Mouse (Mus musculus) lung, adult 2 months (tissue): Measurements from ENCODE around the gene Ffar2. TPM values are rescaled to one million over a fixed set of nuclear protein-coding genes. Genes with fewer than 3 reads are reported as not detected.

Experiments used
- DNase-seq: peaks from one replicate; pipeline ENCODE4 v3.0.0; 2022
- H3K4me1 ChIP-seq: fragments of 200-500 bp; 2 replicates; pipeline ENCODE4 v1.6.1; 2011; ENCODE audit warnings: low read length; ENCODE audit not compliant: control insufficient read depth, insufficient read depth
- H3K4me3 ChIP-seq: fragments of 200-500 bp; replicated peaks from 2 replicates; pipeline ENCODE3; 2011; ENCODE audit warnings: low read depth, mild to moderate bottlenecking, control low read depth, low read length; ENCODE audit errors: extremely low read depth
- CTCF ChIP-seq: fragments of 200-500 bp; IDR thresholded peaks from 2 replicates; pipeline ENCODE4 v1.5.1; 2011; ENCODE audit warnings: mild to moderate bottlenecking, low read length, control low read depth; ENCODE audit not compliant: insufficient read depth
- POLR2A ChIP-seq: fragments of 200-500 bp; IDR thresholded peaks from 2 replicates; pipeline ENCODE4 v1.6.1; 2011; ENCODE audit warnings: low read depth, mild to moderate bottlenecking, control low read depth, low read length, borderline replicate concordance; ENCODE audit errors: extremely low read depth
- WGBS: fragments of 180-500 bp; shearing (Covaris S2); methylation state at CpG from one replicate; pipeline ENCODE4 v1.1.7; 2018; 5-methylcytosine and 5-hydroxymethylcytosine counted together
- polyA plus RNA-seq: library from polyadenylated mRNA; depleted of rRNA; stranded (reverse); fragments of >200 nt; gene quantifications from 2 replicates; pipeline ENCODE4 v1.2.3, GENCODE M21; 2012

The Ffar2 gene
- polyA plus RNA-seq, 1 experiment, result 3.0 TPM

DNA sequence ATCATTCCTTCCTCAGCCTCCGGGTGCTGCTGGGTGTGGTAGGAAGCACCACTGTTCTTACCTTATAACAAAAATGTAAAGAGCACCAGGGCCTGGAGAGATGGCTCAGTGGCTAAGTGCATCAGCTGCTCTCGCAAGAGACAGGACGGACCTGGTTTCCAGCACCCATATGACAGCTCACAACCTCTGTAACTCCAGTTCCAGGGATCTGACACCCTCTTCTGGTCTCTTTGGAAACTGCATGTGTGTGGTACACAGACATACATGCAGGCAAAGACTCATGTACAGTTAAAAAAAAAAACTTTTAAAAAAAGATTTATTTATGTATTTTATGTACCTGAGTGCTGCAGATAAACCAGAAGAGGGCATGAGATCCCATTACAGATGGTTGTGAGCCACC is 20.3 kb downstream of the Ffar2 start:
- Histone ChIP-seq H3K4me1 (no peaks in the 10 kb centered on the region), H3K4me3 (no peak overlapping the region)
- DNase-seq, result no peak
- 92% methylated on average over 3 of the region's 3 CpGs for WGBS
- TF ChIP-seq CTCF, result no peak
- TF ChIP-seq POLR2A, result no peak

DNA sequence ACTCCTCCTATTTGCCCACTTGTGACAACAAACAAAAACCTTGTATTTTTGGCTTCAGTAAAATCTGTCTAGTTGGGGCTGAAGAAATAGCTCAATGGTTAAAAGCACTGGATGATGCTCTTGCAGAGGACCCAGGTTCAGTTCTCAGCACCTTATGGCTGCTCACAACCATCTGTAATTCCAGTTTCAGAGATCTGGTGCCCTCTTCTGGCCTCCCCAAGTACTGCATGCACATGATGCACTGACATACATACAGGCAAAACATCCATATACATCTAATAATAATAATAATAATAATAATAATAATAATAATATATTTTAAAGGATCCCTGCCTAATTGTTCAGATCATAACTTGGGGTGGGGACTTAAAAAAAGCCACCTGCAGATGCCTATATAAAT is 22.9 kb downstream of the Ffar2 start:
- no peaks in the 10 kb centered on the region for H3K4me1 ChIP-seq
- TF ChIP-seq CTCF, result no peak
- no peak for TF ChIP-seq POLR2A
- no peak overlapping the region for H3K4me3 ChIP-seq
- no peak for DNase-seq

DNA sequence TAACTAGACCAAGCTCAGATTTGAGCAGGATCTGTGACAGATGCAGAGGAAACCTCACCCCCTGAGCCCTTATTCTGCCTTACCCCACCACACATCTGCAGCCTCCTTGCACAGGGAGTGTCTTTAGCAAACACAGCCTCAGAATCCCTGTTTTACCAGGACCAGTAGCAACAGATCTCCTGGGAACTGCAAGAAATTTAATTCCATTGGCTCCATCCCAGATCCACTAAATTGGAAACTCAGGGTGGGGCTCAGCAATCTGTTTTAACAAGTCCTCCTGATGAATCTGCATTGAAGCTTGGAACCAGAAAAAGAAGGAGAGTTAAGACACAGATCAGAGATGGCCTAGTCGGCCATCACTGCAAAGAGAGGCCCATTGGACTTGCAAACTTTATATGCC is 26.8 kb downstream of the Ffar2 start:
- TF ChIP-seq CTCF (no peak), POLR2A (no peak)
- no peaks in the 10 kb centered on the region for H3K4me1 ChIP-seq
- DNase-seq, result no peak
- WGBS, result 90% methylated on average over 1 of the region's 1 CpGs
- H3K4me3 ChIP-seq, result no peak overlapping the region

DNA sequence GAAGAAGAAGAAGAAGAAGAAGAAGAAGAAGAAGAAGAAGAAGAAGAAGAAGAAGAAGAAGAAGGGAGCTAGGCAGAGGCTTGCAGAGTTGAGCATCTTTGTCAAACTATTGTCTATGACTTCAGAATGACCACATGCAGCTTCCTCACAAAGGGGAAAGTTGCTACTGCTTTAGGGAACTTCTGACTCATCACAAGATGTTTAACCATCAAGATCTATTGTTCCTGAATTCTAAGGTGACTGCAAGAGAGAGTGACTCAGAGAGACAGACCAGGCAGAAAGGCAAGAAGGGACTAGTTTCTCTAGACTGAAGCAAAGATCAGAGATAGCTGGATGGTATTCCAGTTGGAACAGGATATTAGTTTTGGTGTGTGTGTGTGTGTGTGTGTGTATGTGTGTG is 28.7 kb downstream of the Ffar2 start:
- Histone ChIP-seq H3K4me1 (no peaks in the 10 kb centered on the region), H3K4me3 (no peak overlapping the region)
- no peak for DNase-seq
- TF ChIP-seq CTCF (no peak), POLR2A (no peak)

DNA sequence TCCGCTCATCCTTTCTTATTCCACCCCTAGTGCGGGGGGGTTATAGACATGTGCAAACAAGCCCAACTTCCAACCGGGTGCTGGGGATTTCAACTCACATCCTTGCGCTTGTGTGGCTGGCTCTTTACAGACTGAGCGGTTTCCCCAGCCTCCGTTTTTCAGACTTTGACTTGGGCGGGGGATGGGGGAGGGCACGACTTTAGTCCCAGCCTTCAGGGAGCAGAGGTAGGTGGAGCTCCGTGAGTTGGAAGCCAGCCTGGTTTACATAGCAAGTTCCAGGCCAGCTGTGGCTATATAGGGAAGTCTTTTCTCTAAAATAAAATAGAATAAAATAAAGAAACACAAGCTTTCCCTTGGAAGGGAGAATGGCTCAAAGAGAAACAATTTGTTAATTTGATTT is 31.7 kb downstream of the Ffar2 start:
- DNase-seq, result no peak
- TF ChIP-seq CTCF (no peak), POLR2A (no peak)
- no peaks in the 10 kb centered on the region for H3K4me1 ChIP-seq
- no peak overlapping the region for H3K4me3 ChIP-seq
- 18% methylated on average over 9 of the region's 9 CpGs for WGBS

DNA sequence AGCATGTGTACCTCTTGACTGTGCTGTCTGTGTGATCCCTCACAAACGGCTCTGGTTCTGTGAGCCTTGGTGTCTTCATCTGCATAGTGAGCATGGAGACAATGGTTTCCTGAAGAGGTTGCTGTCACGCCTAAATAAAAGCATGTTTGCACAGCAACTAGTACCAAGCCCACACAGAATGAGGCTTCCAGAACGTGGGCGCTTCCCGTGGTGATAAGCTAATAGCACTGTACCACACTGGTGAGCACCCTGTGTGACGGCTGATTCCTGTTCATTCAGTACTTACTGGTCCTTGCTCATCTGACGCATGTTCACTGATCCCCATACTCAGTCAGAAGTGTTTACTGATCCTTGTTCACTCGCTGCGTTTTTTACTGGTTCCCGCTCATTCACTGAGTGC is 33.4 kb downstream of the Ffar2 start:
- 61% methylated on average over 10 of the region's 10 CpGs for WGBS
- no peaks in the 10 kb centered on the region for H3K4me1 ChIP-seq
- DNase-seq, result no peak
- TF ChIP-seq POLR2A (no peak), CTCF (no peak)
- H3K4me3 ChIP-seq, result no peak overlapping the region

DNA sequence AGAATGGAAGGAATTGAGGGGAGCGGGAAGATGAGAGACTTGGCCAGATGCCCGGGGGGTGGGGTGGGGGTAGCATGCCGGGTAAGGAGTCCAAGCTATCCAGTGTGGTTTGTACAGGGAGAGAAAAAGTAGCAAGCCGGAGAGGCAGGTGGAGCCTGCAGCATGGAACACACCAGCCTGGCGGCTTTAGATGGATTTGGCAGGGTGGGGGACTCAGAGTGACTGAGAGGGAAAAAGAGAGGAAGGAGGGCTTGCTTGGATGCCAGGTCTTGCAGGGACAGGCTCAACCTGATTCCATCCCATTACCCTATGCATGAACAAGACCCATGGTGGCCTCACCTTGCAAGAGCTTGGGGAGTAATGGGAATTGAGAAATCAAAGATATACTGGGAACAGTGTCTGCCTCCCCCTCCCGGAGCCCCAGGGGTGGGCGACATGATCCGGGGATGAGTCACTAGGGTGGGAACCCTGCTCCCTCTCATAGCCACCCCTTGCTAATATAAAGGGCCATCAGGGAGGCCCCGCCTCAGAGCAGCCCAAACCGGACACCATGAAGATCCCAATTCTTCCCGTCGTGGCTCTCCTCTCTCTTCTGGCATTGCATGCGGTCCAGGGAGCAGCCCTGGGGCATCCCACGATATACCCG is 36.1 kb downstream of the Ffar2 start, which contains the start of gene Krtdap:
Gene Krtdap, plus strand, starts transcription at position 520 of the 646 bp plus-strand sequence.
- Histone ChIP-seq H3K4me1 (no peaks in the 10 kb centered on the region), H3K4me3 (no peak within 1 kb of the TSS)
- no peak for DNase-seq
- TF ChIP-seq POLR2A (no peak), CTCF (no peak)
- WGBS, result 49% methylated on average over 15 of the region's 15 CpGs

DNA sequence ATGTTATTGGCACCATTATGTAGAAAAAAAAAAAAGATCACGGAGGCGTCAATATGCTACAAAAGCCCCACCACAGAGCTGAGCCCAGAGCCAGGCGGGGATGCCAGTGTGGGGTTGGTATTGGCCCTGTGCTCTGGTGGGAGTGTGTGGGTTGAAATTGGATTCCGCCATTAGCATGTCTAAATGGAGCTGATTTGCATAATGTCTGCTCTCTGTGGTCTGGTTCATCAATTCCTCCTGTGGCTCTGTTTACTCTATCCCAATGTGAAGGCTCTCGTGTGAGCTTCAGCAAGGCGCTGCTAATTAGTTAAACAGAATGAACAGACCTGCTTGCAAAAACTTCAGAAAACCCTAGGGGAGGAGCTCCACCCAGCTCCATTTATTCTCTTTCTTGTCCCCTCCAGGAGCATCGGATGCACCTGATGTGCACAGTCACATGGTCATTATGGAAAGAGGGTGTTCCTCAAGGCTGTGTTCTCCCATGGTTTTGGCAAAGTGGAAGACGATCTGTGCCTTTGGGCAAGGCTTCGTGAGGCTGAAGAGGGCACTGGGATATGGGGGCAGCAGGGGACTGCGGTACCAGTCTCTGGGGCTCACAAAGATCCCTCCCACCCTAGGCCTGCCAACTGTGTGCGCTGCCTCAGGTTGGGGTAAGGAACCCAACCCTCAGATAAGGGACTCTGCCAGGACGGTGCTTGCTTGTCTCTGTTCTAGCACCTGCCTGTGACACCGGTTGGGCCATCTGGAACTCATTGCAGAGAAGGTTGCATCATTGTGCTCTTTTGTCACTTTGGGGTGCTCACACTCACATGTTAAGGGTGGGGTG is 37.6 kb downstream of the Ffar2 start:
- no peak overlapping the region for H3K4me3 ChIP-seq
- TF ChIP-seq POLR2A, result no peak
- TF ChIP-seq CTCF, result no peak
- no peaks in the 10 kb centered on the region for H3K4me1 ChIP-seq
- DNase-seq, result no peak
- 71% methylated on average over 13 of the region's 13 CpGs for WGBS

DNA sequence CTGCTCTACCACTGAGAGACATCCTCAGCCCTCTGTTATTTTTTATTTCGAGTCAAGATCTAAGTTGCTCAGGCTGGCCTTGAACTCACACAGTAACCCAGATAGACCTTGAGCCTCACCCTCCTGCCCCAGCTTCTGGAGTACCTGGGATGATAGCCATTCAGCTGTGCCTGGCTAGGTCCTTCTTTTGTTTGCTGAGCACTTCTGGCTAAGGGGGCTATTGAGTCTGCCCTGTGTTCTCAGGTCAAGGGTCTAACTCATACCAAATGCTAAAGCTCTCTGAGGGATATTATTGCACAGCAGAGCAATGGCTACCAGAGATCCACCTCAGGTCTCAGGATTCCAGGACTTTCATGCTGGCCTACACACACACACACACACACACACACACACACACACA is 38.4 kb downstream of the Ffar2 start:
- no peak for TF ChIP-seq CTCF
- no peak for TF ChIP-seq POLR2A
- no peak for DNase-seq

DNA sequence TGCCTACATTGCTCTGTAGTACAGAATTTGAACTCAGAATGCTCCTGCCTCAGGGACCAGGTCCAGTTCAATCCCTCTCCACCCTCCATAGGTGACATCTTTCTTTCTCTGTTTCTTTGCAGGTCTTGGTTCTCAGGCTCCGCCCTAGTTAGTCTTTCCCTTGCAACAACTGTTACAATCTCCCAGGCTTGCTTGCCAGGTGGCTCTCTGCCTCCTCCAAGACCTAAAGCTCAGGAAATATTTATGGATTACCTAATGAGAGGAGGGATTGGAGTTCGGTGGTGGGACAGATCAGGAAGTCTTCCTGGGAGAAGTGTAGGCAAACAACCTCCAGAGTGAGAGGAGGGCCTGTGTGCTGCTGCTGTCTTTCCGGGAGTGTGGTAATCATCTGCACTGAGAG is 40.9 kb downstream of the Ffar2 start:
- Histone ChIP-seq H3K4me3 (no peak overlapping the region), H3K4me1 (no peaks in the 10 kb centered on the region)
- TF ChIP-seq CTCF (no peak), POLR2A (no peak)
- DNase-seq, result no peak
- 57% methylated on average over 3 of the region's 3 CpGs for WGBS

More for the DNA sequence above, 38.4 kb downstream of the Ffar2 start:
- 32% methylated on average over 1 of the region's 1 CpGs for WGBS
- Histone ChIP-seq H3K4me1 (no peaks in the 10 kb centered on the region), H3K4me3 (no peak overlapping the region)
